Mouse (Mus musculus): Measurements from ENCODE around the gene Tmem151b.

Gene Tmem151b

DNA sequence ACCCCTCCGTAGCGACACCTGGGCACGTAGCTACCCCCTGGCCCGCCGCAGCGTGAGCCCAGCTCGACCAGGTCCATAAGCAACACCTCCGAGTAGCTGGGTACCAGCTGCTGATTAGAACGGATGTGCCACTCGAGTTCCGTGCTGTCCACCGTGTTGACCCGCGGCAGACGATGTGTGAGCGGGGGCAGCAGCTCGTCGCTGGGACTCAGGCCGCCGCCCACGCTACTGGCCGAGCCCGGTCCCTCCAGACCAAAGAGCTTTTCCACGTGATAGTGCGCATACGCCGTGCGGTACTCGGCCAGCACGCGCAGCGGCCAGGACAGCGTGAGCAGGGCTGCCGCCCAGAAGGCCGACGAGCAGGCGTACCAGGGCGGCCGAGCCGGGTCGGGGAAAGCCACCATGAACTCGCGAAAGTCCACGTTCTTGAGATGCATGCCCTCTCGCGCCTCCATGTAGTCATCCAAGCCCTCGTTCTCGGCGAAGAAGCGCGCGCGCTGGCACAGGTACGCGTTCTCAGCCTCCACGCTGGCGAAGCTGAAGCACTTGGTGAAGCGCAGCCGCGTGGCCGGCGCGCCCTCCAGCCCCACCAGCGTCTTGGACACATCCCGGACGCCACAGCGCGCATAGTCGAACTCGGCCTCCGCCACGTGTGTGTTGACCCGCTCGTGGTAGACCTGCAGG, 4.1 kb downstream of the Tmem151b start:
- DNase-seq (ENCODE audit: low spot score in 2 of 2), result no peak

- no peak for DNase-seq (ENCODE audit: low spot score in 2 of 2)
These were observed 4.6 kb downstream of the Tmem151b start for GRCm38 (mm10) chr17:45544873-45545277.

DNA sequence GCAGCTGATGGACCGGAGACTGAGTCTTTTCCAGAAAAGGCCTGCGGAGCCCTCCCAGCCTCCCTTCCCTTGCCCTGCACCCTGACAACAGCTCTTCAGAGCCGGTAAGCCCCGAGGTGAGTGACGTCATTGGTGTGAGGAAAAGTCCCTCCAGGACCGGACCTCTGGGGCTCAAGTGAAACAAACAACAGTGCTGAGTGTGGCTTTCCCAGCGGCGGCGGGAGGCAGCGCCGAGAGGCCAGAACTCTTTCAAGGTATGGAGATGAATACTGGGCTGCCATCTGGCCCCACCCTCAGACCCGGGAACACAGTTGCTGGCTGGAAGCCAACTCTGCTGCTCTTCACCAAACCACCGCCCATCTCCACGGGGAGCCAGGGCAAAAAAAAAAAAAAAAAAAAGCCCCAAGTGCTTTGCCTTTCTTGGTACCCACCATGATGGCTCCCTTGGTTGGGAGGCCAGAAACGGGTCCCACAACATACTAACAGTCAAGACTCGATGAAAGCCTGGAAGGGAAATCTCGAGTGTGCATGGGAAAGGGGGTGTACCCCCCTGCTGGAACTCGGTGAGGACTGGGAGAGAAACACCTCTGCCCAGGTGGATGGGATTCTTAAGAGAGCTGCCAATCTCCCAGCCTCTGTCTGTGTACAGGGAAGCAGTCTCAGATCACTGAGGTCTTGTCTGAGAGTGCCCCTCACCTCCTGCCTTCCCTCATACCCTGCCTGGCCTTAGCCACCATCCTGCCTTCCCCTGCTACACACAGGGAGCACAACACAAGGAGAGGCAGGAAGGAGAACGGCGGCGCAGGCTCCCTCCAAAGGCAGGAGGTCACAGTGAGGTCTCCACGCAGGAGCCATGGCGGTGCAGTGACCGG, 5.2 kb downstream of the Tmem151b start:
- no peak for DNase-seq (ENCODE audit: low spot score in 2 of 2)

DNA sequence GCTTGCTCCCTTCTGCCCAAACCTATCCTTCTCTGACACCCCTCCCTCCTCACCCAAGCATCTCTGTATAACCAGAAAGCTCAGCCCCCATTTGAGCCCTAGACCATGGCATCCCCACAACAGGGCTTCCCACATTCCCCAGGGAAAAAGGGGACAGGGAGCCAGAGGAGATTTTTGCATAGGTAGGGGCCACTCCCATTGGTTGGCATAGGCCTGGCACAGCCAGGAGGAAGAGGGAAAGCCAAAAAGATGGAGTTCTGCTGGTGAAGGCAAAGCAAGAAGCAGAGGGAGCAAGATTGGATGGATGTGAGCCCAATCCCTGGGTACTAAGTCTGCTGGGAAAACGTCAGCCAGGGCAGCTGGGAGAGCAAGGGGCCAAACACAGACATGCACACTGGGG, 6.4 kb downstream of the Tmem151b start:
- no peak for DNase-seq (ENCODE audit: low spot score in 2 of 2)

DNA sequence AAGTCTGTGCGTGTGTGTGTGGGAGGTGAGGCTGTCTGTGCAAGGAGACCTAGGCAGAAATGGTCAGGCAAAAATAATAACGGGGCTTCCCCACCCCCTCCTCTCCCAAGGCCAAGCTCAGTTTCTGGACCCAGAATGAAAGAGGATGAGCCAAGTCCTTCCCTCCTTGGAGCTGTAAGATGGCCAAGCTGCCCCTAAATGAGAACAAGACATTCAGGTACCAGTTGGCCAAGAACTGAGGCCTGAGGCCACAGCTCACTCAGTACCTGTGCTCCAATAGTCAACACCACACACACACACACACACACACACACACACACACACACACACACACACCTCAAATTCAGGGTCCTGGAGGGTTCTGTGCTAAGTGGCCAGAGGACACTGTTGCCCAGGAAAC, 6.8 kb downstream of the Tmem151b start:
- no peak for DNase-seq (ENCODE audit: low spot score in 2 of 2)

GRCm38 (mm10) chr17:45542129-45542528, 7.3 kb downstream of the Tmem151b start:
- no peak for DNase-seq (ENCODE audit: low spot score in 2 of 2)

GRCm38 (mm10) chr17:45539664-45540063, 9.8 kb downstream of the Tmem151b start:
- no peak for DNase-seq (ENCODE audit: low spot score in 2 of 2)

- DNase-seq (ENCODE audit: low spot score in 2 of 2), result no peak
These were observed 11.1 kb downstream of the Tmem151b start for GRCm38 (mm10) chr17:45538394-45538793.

GRCm38 (mm10) chr17:45536264-45536663, 13.2 kb downstream of the Tmem151b start:
- peak in 1 of 2 experiments; percentile 51 for DNase-seq (ENCODE audit: low spot score in 2 of 2)

GRCm38 (mm10) chr17:45532896-45533295, 16.6 kb downstream of the Tmem151b start:
- DNase-seq (ENCODE audit: low spot score in 2 of 2), result no peak

DNA sequence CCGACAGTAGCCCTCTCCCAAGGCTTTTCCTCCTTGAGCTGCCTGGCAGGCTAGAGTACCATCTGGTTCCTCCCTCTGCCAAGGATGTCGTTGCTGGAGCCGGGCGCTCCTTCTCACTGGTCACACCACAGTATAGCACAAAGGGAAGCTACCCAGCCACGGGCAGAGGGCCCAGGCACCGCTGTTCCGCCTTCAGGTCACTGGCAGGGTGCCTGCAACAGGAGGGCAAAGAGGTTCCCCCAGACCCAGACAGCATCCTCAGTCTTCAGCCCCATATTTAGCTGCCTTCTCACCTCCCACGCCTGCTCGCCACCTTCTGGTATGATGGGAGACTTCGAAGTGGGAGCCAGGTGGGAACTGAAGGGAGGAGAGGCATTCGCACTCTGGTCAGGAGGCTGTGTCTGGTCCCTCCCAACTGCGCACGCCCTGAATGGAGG, 19.1 kb downstream of the Tmem151b start:
- no peak for DNase-seq (ENCODE audit: low spot score in 2 of 2)

GRCm38 (mm10) chr17:45526571-45526970, 22.9 kb downstream of the Tmem151b start:
- no peak for DNase-seq (ENCODE audit: low spot score in 2 of 2)

DNA sequence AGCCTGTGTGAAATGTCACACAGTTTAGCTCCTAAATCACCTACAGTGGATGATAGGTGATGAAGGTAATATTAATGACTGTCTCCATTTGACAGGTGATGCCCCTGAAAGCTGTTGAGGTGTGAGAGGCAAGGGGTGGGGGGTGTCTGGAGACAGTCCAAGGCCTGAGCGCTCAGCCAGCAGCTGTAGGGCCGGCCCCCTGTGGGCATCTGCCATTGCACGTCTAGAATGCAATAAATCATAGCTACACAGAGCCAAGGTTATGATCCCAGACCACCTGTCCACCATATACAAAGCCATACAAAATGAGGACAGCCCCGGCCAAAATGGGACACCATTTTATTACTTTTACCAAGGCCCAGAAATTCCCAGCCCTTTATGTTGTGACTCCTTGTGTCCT, 24.5 kb downstream of the Tmem151b start:
- no peak for DNase-seq (ENCODE audit: low spot score in 2 of 2)

- no peak for DNase-seq (ENCODE audit: low spot score in 2 of 2)
These were observed 26.2 kb downstream of the Tmem151b start, which contains the start of gene Tcte1 for GRCm38 (mm10) chr17:45523263-45523662. TSS of gene Tcte1 (plus strand) at chr17:45523434.

- DNase-seq (ENCODE audit: low spot score in 2 of 2), result no peak
These were observed 29.3 kb downstream of the Tmem151b start for GRCm38 (mm10) chr17:45520136-45520535.

DNA sequence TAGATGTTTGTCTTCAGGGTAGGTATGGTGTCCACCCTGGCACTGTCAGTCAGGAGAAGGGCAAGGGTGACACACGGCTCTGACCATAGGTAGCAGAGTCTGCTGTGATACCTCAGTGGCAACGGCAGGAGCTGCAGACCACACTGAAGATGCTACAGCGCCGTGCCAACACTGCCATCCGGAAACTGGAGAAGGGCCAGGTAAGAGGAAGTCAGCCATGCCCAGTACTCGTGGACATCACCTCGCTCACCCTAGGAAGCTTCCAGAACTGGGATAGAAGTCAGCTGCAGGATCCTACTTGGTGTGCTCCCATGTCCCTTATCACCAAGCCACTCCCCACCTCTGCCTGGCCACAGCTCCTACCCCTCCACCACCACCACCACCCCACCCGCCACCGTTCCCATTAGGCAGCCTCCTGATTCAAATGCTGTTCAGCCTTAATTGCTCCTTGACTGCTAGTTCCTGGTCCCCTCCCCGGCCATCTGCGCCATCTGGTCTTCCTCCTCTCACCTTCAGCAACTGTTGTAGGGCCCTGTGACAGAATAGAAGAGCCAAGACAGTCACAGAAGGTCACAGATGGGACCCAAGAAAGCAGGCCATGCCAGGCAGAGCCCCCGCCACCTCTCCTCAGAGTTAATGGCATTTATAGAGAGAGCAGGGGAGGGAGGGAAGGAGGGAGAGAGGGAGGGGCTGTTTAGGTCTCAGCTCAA, 30.6 kb downstream of the Tmem151b start:
- DNase-seq (ENCODE audit: low spot score in 2 of 2), result no peak

DNA sequence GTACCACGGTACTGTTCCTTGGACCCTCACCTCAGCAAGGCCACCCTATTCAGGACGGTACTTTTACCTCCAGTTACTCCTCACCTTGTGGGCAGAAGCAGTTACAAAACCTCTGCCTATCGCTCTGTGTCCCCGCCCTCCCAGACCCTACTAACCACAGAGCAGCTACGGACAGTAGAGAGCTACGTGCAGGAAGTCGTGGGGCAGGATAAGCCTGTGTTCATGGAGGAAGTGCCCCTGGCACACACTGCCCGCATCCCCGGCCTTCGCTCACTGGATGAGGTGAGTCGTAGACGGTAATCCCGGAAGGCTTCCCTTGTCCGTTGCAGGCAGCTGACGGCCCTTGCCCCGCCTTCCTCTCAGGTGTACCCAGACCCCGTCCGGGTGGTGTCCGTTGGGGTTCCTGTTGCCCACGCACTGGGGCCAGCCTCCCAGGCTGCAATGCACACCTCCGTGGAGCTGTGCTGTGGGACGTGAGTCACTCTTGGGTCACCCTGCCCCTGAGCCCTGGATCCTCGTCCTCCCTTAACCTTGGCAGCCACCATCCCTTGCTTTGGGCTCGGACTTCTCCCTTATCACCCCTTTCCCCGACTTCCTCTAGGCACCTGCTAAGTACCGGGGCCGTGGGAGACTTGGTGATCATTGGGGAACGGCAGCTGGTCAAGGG, 31.8 kb downstream of the Tmem151b start:
- no peak for DNase-seq (ENCODE audit: low spot score in 2 of 2)

GRCm38 (mm10) chr17:45517135-45517534, 32.3 kb downstream of the Tmem151b start:
- no peak for DNase-seq (ENCODE audit: low spot score in 2 of 2)

GRCm38 (mm10) chr17:45516488-45516887, 33.0 kb downstream of the Tmem151b start:
- DNase-seq (ENCODE audit: low spot score in 2 of 2), result peak; percentile 77 to 84

DNA sequence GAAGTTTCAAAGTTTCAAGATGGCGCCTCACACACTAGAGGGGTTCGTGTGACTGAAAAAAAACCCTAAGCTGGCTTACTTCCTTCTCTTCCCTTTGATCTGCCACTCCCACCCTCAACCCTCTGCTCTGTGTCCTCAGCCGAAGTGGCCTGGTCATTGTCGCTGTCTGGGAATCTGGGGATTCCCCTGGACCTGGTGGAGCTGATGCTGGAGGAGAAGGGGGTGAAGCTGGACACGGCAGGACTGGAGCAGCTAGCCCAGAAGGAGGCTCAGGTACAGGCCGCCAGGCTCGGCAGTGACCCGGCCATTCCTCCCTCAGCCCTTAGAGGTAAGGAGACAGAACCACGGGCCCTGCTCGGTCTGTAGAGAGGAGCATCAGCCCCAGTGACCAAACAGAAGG, 33.7 kb downstream of the Tmem151b start:
- DNase-seq (ENCODE audit: low spot score in 2 of 2), result no peak

GRCm38 (mm10) chr17:45515204-45515726, 34.2 kb downstream of the Tmem151b start:
- DNase-seq (ENCODE audit: low spot score in 2 of 2), result no peak
